Mouse (Mus musculus): ENCODE measurements around the gene Washc3.

DNA sequence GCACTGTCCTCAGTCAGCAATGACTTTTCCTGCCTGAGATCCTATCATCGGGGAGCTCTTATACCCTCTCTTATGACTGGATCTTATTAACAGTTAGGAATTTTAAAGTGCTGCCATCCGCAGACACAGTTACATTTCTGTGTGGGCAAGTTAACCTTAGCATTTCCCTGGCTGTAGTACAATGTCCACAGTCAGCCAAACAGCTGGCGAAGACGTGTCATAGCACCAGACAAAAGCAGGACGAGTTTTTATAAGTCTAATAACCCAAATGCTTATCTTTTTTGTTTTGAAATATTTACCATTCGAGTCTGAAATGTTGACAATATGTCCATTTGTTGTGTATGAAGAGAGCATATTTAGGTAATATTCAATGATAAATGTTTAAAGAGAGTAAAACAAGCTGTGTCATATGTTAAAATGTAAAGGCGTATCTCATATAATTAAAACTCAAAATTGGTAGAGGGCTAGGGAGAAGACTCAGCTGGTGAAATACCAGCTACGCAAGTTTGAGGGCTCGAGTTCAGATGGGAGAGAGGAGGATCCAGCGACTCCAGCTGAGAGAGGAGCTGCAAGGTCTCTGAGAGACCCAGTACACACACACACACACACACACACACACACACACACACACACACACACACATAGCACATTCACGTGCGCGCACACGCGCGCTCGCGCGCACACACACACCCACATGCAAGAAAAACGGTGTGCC, 14.1 kb downstream of the Washc3 start:
- TF ChIP-seq POLR2A (IDR thresholded peaks at IDR 0.05; ENCODE audit: borderline replicate concordance, low read depth, low read length) (no peak), CTCF (IDR thresholded peaks at IDR 0.05; ENCODE audit: low read depth, low read length) (no peak)

Data from bone marrow macrophage, adult 2 months (primary cell).